Mouse (Mus musculus) heart, embryonic 13.5 days (tissue): ENCODE data around the gene Mcidas. TPM values are rescaled to one million over a fixed set of nuclear protein-coding genes. Genes with fewer than 3 reads are reported as not detected.
A peak's percentile ranks its signal among the peaks of the same experiment; 100 is the strongest.

Experiments
- ATAC-seq: fragments of 200-750 bp; cut with Nextera tagmentation; 2 replicates; pipeline ENCODE4 v1.8.0; 2017; ENCODE audit warnings: moderate TSS enrichment; ENCODE audit not compliant: insufficient number of reproducible peaks, low FRiP score, low TSS enrichment; ENCODE audit errors: extremely low read depth
- H3K27ac ChIP-seq: fragments of 300-500 bp; sonication (generic); replicated peaks from 2 replicates; pipeline ENCODE4 v1.5.1; 2015; ENCODE audit warnings: moderate library complexity, mild to moderate bottlenecking, inconsistent platforms
- H3K27me3 ChIP-seq: fragments of 300-500 bp; sonication (generic); replicated peaks from 2 replicates; pipeline ENCODE4 v1.6.1; 2015; ENCODE audit warnings: mild to moderate bottlenecking, inconsistent platforms
- H3K36me3 ChIP-seq: fragments of 300-500 bp; sonication (generic); 2 replicates; pipeline ENCODE4 v1.6.1; 2015; ENCODE audit warnings: mild to moderate bottlenecking, inconsistent platforms
- H3K4me1 ChIP-seq: fragments of 300-500 bp; sonication (generic); 2 replicates; pipeline ENCODE4 v1.6.1; 2015; ENCODE audit warnings: inconsistent platforms
- H3K4me2 ChIP-seq: fragments of 300-500 bp; sonication (generic); 2 replicates; pipeline ENCODE4 v1.6.1; 2015; ENCODE audit warnings: inconsistent platforms, mild to moderate bottlenecking, moderate library complexity
- H3K4me3 ChIP-seq: fragments of 300-500 bp; sonication (generic); 2 replicates; pipeline ENCODE4 v1.5.1; 2015; ENCODE audit warnings: moderate library complexity, mild to moderate bottlenecking, inconsistent platforms
- H3K9ac ChIP-seq: fragments of 300-500 bp; sonication (generic); 2 replicates; pipeline ENCODE4 v1.6.1; 2015; ENCODE audit warnings: inconsistent platforms, mild to moderate bottlenecking, moderate library complexity
- H3K9me3 ChIP-seq: fragments of 300-500 bp; sonication (generic); 2 replicates; pipeline ENCODE4 v1.6.1; 2016; ENCODE audit warnings: inconsistent platforms
- WGBS: fragments of 180-500 bp; shearing (Covaris S2); methylation state at CpG from one replicate; pipeline ENCODE4 v1.1.7; 2015; ENCODE audit warnings: mixed read lengths; 5-methylcytosine and 5-hydroxymethylcytosine counted together
- polyA plus RNA-seq: library from polyadenylated mRNA; unstranded; fragments of >200 nt; fragmentation: Nextera tagmentation; extraction: Ambion mirVana; gene quantifications from 2 replicates; pipeline ENCODE4 v1.2.1, GENCODE M21; 2015

Gene Mcidas
- polyA plus RNA-seq = not detected in 2 replicates

DNA sequence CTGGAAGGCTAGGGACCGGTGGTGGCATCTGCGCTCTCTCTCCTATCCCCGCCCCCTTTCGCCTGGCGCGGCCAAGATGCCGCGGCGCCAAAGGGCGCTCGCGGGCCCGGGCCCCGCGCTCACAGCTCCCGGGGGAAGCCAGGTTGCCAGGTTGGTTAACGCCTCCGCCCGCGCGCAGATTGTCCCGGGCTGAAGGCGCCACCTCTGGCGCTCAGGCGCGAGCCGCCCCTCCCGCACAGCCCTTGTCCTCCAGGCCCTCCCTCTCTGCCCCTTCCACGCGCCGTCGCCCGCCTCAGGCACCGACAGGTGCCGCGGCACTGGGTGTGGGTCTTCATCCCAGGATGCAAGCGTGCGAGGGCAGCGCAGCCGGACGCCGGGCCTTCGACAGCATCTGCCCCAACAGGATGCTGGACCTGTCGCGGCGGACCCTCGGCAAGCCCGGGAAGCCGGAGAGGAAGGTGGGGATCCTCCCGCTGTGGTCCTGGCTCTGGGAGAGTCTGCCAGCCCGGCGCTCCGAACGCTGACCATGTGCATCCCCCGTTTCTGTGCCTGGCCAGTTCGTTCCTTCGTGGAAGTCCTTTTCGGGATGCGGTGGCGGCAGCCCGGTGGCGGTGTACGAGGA lies at the start of gene Mcidas:
Gene Mcidas (plus strand): TSS at position 315 of the 622 bp plus-strand sequence.
- peak within 1 kb of the TSS; percentile 54; the same call in 1 of the 2 replicates for H3K9ac ChIP-seq
- H3K27me3 ChIP-seq = peaks cover 95% of the 10 kb centered on the region
- peaks cover 37% of the 10 kb centered on the region for H3K4me1 ChIP-seq
- H3K4me2 ChIP-seq = peak within 1 kb of the TSS; percentile 76
- under 1% methylated on average over 63 of the region's 63 CpGs for WGBS
- no peaks in the 10 kb centered on the region for H3K36me3 ChIP-seq
- H3K27ac ChIP-seq = no peak within 1 kb of the TSS
- no peak for ATAC-seq
- peak within 1 kb of the TSS; percentile 50 for H3K4me3 ChIP-seq
- no peaks in the 10 kb centered on the region for H3K9me3 ChIP-seq

DNA sequence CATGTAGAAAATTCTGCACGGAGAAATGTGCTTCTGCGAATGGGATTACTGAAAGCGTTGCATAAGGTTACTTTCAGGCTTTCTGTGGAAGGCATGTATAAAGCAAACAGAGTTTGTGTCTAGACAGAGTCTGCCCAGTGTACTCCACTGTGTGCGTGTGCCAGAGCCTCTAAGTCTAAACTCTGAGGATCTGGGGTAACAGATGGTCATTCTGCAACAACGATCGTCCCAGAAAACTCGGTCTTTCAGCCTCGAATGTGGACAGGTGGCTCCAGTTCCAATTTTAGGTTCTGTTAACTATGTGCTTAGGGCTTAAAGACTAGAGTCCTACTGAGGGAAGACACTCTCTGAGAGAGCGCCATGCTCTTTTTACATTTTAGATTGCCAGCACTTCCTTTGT lies 48.3 kb upstream of the Mcidas start:
- WGBS = 92% methylated on average over 9 of the region's 9 CpGs
- H3K4me3 ChIP-seq = no peak overlapping the region
- no peak overlapping the region for H3K9ac ChIP-seq
- H3K27me3 ChIP-seq = no peaks in the 10 kb centered on the region
- peaks cover 82% of the 10 kb centered on the region for H3K36me3 ChIP-seq
- H3K4me1 ChIP-seq = peaks cover 7% of the 10 kb centered on the region; the same call in 1 of the 2 replicates
- ATAC-seq = no peak
- H3K4me2 ChIP-seq = no peak overlapping the region
- no peak overlapping the region for H3K27ac ChIP-seq
- no peaks in the 10 kb centered on the region for H3K9me3 ChIP-seq

DNA sequence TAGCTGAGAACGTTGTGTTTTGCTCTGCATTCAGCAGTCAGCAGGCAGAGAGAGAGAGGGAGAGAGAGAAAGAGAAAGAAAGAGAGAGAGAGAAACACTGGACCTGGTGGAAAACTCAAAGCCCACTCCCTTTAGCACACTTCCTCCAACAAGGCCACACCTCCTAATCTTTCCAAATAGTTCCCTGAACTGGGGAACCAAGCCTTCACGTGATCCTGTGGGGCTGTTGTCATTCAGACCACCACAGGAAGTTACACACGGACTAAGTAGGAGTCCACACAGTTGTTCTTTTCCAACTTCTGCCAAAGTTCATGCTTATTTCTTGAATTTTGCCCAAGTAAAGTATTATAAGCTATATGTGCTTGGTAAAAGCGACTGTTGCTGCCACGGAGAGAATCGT lies 47.7 kb upstream of the Mcidas start:
- no peak for ATAC-seq
- peaks cover 85% of the 10 kb centered on the region for H3K36me3 ChIP-seq
- peaks cover 7% of the 10 kb centered on the region; the same call in 1 of the 2 replicates for H3K4me1 ChIP-seq
- no peak overlapping the region for H3K9ac ChIP-seq
- no peak overlapping the region for H3K27ac ChIP-seq
- no peak overlapping the region for H3K4me3 ChIP-seq
- WGBS = 84% methylated on average over 6 of the region's 6 CpGs
- no peaks in the 10 kb centered on the region for H3K27me3 ChIP-seq
- no peaks in the 10 kb centered on the region for H3K9me3 ChIP-seq
- H3K4me2 ChIP-seq = no peak overlapping the region

DNA sequence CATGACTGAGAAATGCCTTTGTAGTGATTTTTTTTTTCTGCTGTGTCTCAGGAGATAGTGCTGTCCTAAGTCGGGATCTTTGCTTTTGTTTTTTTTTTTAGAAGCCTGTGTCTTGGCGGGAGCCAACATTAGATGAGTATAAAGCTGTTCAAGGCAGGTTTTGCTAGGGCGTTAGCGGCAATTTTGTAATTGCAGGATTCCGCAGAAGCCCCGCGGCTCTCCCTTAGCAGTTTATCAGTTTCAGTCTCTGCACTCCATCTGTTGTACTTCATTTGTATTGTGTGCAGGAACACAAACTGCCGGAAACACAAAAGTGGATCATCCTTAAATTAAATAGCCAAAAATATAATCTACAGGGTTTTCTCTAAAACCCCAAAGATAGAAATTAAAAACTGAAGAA lies 39.6 kb upstream of the Mcidas start:
- 87% methylated on average over 8 of the region's 8 CpGs for WGBS
- H3K36me3 ChIP-seq = peaks cover 94% of the 10 kb centered on the region
- no peak overlapping the region for H3K4me3 ChIP-seq
- no peaks in the 10 kb centered on the region for H3K4me1 ChIP-seq
- H3K27me3 ChIP-seq = no peaks in the 10 kb centered on the region
- ATAC-seq = no peak
- H3K9ac ChIP-seq = no peak overlapping the region
- H3K9me3 ChIP-seq = no peaks in the 10 kb centered on the region
- H3K27ac ChIP-seq = no peak overlapping the region
- H3K4me2 ChIP-seq = no peak overlapping the region

DNA sequence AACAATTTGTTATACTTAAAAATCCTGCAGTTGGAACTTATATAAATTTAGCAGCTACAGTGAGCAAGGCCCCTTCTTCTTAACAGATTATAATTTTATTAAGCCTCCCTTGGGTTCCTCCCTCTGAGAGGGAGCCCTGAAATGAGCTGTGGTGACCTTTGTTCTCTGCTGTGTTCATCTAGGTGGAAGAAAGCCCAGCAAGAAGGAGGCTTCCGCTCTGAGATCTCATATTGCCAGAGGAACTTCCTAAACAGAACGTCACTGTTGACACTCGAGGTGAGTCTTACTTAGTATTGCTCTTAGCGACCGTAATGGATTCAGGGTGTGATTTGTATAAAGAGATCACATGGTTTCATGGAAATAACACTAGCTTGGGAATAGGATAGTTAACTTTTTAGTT lies 30.6 kb upstream of the Mcidas start:
- Histone ChIP-seq H3K4me1 (no peaks in the 10 kb centered on the region), H3K36me3 (peaks cover 87% of the 10 kb centered on the region), H3K27me3 (no peaks in the 10 kb centered on the region), H3K4me2 (no peak overlapping the region), H3K9me3 (no peaks in the 10 kb centered on the region), H3K9ac (no peak overlapping the region), H3K27ac (no peak overlapping the region), H3K4me3 (no peak overlapping the region)
- WGBS = 79% methylated on average over 5 of the region's 5 CpGs
- no peak for ATAC-seq

DNA sequence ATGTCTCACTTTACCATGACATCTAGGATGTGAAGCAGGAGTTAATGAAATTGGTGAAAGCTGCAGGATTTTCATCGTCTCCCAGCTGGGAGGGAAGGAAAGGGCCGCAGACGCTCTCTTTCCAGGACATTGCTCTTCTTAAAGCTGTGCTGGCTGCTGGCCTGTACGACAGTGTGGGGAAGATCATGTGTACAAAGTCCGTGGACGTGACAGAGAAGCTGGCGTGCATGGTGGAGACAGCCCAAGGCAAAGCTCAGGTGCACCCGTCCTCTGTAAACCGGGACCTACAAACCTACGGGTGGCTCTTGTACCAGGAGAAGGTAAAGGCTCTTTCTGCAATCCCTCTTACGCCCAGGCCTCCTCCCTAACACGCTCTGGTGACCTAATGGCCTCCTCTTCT lies 29.2 kb upstream of the Mcidas start:
- Histone ChIP-seq H3K4me1 (no peaks in the 10 kb centered on the region), H3K4me3 (no peak overlapping the region), H3K36me3 (peaks cover 86% of the 10 kb centered on the region), H3K4me2 (no peak overlapping the region), H3K9ac (no peak overlapping the region), H3K27ac (no peak overlapping the region), H3K9me3 (no peaks in the 10 kb centered on the region), H3K27me3 (no peaks in the 10 kb centered on the region)
- WGBS = 87% methylated on average over 12 of the region's 12 CpGs
- ATAC-seq = no peak

DNA sequence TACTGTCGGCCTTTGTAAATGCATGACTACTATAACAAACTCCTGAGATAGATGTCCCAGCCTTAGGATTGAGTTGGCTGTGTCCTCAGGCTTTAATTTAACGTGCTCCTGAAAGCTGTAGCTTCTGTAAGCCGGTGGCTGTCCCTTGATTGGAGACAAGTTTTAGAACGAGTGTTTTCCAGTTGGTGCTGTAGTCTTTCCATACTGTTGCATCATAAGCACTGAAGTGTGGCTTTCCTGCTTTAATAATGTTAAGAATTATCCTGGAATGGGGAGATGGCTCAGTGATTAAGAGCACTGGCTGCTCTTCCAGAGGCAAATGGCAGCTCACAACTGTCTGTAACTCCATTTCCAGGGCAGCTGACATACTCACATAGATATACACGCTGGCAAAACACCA lies 26.4 kb upstream of the Mcidas start:
- 84% methylated on average over 5 of the region's 5 CpGs for WGBS
- Histone ChIP-seq H3K4me3 (no peak overlapping the region), H3K9ac (no peak overlapping the region), H3K27me3 (no peaks in the 10 kb centered on the region), H3K4me2 (no peak overlapping the region), H3K36me3 (peaks cover 69% of the 10 kb centered on the region), H3K9me3 (no peaks in the 10 kb centered on the region), H3K4me1 (no peaks in the 10 kb centered on the region), H3K27ac (no peak overlapping the region)
- no peak for ATAC-seq

DNA sequence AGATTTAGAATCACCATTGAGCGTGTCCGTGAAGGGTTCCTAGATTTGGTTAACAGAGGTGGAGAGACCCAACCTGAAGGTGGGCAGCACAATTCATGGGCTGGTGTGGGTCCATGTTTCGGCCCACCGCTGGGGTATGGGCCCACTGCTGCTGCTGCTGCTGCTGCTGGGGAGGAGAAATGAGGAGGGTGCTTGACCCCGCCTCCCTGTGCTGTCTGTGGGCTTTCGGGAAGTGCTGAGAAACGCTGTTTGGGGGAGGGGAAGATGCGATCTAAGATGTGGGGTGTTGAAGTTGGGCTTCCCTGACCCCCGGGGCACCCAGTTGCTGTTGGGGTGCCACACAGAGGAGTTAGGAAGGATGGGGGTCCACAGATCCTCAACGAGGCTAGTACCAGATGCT lies 16.9 kb upstream of the Mcidas start:
- H3K27ac ChIP-seq = no peak overlapping the region
- H3K9me3 ChIP-seq = no peaks in the 10 kb centered on the region
- H3K4me2 ChIP-seq = peak overlapping the region; percentile 47
- no peak overlapping the region for H3K4me3 ChIP-seq
- H3K36me3 ChIP-seq = no peaks in the 10 kb centered on the region
- WGBS = 34% methylated on average over 10 of the region's 10 CpGs
- H3K4me1 ChIP-seq = no peaks in the 10 kb centered on the region
- H3K9ac ChIP-seq = no peak overlapping the region
- no peak for ATAC-seq
- H3K27me3 ChIP-seq = peaks cover 48% of the 10 kb centered on the region

DNA sequence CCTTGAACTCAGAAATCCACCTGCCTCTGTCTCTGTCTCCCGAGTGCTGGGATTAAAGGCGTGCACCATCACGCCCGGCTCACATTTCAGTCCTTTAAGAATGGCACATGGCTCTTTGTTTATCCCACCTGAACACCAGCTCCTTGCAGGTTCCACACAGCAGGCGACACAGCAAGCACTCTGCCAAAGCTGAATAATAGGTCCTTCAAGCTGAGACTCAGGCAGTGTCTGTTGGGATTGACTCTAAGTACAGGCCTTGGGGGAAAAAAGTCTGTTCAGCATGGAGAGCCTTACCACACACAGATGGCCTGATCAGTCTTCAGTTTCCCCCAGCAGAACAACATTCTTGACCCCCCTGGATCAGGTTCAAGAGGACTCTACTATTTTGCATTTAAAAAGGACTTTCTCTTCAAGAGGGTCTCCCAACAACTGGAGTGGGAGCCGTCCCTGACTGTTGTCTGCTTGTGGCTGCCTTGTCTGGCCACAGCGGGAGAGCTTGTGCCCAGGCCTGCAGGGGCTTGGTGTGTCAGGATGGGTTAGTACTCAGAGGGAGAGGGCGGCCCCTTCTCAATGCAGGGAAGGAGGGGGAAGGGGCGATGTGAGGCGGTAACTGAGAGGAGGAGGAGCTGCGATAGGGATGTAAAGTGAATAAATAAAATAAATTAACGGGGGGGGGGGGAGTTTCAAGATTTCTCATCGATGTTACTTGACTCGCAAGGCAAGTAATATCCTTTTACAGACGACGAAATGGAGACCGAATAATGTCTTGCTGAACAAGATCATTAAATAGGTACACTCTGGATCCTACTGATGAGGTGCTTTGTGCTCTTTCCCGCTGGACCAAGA lies 7.8 kb upstream of the Mcidas start:
- no peak overlapping the region for H3K27ac ChIP-seq
- peak overlapping the region; percentile 99; the same call in 1 of the 2 replicates for H3K4me2 ChIP-seq
- no peak overlapping the region for H3K4me3 ChIP-seq

DNA sequence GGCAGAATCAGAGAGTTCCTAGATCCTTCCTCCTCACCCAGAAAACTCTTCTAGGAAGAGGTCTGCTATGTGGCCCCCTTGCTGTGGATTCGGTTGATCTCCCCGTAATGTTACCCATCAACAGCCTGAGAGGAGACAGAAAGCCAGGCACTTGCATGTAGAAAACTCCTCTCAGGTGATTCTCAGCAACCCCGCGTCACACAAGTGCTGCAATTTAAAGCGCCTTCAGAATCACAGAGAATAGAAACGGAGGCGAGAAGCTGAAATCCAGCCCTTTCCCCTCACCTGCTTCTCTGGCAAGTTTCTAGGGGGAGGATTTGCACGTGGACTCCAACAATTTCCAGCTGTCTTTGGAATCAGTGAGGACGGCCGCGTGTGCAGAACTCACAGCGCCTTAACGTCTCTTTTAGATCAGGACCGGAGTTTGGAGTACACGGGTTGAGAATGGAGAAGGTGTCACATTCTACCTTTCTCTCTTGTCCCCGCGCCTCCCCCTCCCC lies 7.1 kb upstream of the Mcidas start:
- Histone ChIP-seq H3K36me3 (no peaks in the 10 kb centered on the region), H3K9ac (peak overlapping the region; percentile 79; the same call in 1 of the 2 replicates), H3K4me2 (peak overlapping the region; percentile 99), H3K9me3 (no peaks in the 10 kb centered on the region), H3K4me3 (peak overlapping the region; percentile 68), H3K4me1 (peaks cover 38% of the 10 kb centered on the region), H3K27ac (no peak overlapping the region), H3K27me3 (peaks cover 93% of the 10 kb centered on the region)
- no peak for ATAC-seq
- 2% methylated on average over 17 of the region's 17 CpGs for WGBS

More for the DNA sequence above, 7.8 kb upstream of the Mcidas start:
- no peak for ATAC-seq
- 11% methylated on average over 16 of the region's 18 CpGs for WGBS
- Histone ChIP-seq H3K27me3 (peaks cover 91% of the 10 kb centered on the region), H3K9me3 (no peaks in the 10 kb centered on the region), H3K4me1 (peaks cover 38% of the 10 kb centered on the region), H3K9ac (no peak overlapping the region), H3K36me3 (no peaks in the 10 kb centered on the region)

DNA sequence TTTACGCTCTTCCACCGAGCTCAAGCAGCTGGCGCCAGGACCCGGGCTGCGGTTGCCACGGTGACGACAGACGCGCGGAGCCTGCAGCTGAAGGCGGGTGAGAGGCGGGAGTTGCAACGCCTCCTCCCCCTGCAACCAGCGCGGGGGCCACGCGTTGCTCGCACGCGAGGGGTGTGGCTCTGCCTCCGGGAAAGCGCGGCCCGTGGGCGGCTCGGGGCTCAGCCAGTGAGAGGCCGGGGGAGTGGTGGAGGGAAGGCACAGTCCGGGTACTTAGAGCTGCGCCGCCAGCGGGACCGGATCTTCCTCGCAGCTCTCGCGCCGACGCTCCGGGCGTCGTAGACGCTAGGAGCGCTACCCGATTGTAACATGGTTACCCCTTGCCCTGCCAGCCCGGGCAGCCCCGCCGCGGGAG lies 6.1 kb upstream of the Mcidas start, which contains the start of gene Ccno:
Gene Ccno (plus strand): TSS at position 271 of the 412 bp plus-strand sequence.
- H3K4me2 ChIP-seq = peak within 1 kb of the TSS; percentile 99
- peak within 1 kb of the TSS; percentile 68 for H3K4me3 ChIP-seq
- peaks cover 38% of the 10 kb centered on the region for H3K4me1 ChIP-seq
- no peaks in the 10 kb centered on the region for H3K36me3 ChIP-seq
- ATAC-seq = peak; percentile 90
- H3K27me3 ChIP-seq = peaks cover 90% of the 10 kb centered on the region
- H3K27ac ChIP-seq = no peak within 1 kb of the TSS
- WGBS = 0% methylated on average over 47 of the region's 47 CpGs
- H3K9ac ChIP-seq = peak within 1 kb of the TSS; percentile 79
- no peaks in the 10 kb centered on the region for H3K9me3 ChIP-seq
